Mouse (Mus musculus) heart, embryonic 10.5 days (tissue): ENCODE results near the gene Ankrd27. TPM values are rescaled to one million over a fixed set of nuclear protein-coding genes. Genes with fewer than 3 reads are reported as not detected.

Experiments
- polyA plus RNA-seq: library from polyadenylated mRNA; unstranded; fragments of >200 nt; fragmentation: Nextera tagmentation; extraction: Ambion mirVana; gene quantifications from 2 replicates; pipeline ENCODE4 v1.2.1, GENCODE M21; 2016

Ankrd27 gene
- polyA plus RNA-seq, 1 experiment from 2014 or later, result 33.0 TPM

Other genes starting within 250 kb of the Ankrd27 start
- gene Faap24, start 189.4 kb upstream of the Ankrd27 start, polyA plus RNA-seq, result 17.8 and 22.9 TPM in 2 replicates
- 43.2 and 45.1 TPM in 2 replicates for gene Cep89, start 189.2 kb upstream of the Ankrd27 start, polyA plus RNA-seq
- gene Slc7a9, start 137.4 kb upstream of the Ankrd27 start, polyA plus RNA-seq, result 0.63 and 1.2 TPM in 2 replicates
- 0.18 and 0.20 TPM in 2 replicates for gene Tdrd12, start 48.5 kb upstream of the Ankrd27 start, polyA plus RNA-seq
- gene Nudt19, start 29.9 kb upstream of the Ankrd27 start, polyA plus RNA-seq, result 76.7 and 99.6 TPM in 2 replicates
- 0.90 and 1.4 TPM in 2 replicates for gene Rgs9bp, start 662 bp upstream of the Ankrd27 start, polyA plus RNA-seq
- gene Pdcd5, start 61.3 kb downstream of the Ankrd27 start, polyA plus RNA-seq, result 321 and 332 TPM in 2 replicates
- 14.3 and 23.8 TPM in 2 replicates for gene Dpy19l3, start 168.2 kb downstream of the Ankrd27 start, polyA plus RNA-seq
- gene Zfp507, start 216.8 kb downstream of the Ankrd27 start, polyA plus RNA-seq, result 13.0 and 15.9 TPM in 2 replicates